Mouse (Mus musculus) 3134 (cell line): ENCODE data around the gene Adam12.
A peak's percentile ranks its signal among the peaks of the same experiment; 100 is the strongest.

Experiments used
- DNase-seq: peaks from one replicate; pipeline ENCODE4 v3.0.0-alpha.2; 2011; ENCODE audit warnings: low spot score; ENCODE audit not compliant: insufficient read length; ENCODE audit errors: extremely low read depth

The Adam12 gene

GRCm38 (mm10) chr7:134159608-134160007 lies 72.3 kb downstream of the Adam12 start:
- no peak for DNase-seq

- no peak for DNase-seq
These were observed 80.6 kb downstream of the Adam12 start for GRCm38 (mm10) chr7:134151330-134151729.

DNA sequence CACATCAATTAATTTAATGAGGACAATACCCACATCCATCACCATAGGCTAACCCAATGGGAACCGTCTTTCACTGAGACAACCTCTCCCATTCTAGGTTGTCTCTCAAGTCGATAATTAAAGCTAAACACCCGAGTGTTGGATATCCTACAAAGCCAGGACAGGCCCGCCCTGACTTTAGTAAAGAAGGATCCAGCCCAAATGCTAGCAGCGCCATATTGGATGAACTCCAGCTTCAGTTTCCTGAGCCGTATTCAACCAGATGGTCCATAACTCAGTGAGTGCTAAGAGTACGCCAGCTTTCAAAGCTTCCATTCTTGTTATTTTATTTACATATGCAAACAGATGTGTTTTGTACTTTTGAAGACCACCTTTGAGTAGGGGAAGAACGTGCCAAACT lies 81.6 kb downstream of the Adam12 start:
- DNase-seq, result no peak

DNA sequence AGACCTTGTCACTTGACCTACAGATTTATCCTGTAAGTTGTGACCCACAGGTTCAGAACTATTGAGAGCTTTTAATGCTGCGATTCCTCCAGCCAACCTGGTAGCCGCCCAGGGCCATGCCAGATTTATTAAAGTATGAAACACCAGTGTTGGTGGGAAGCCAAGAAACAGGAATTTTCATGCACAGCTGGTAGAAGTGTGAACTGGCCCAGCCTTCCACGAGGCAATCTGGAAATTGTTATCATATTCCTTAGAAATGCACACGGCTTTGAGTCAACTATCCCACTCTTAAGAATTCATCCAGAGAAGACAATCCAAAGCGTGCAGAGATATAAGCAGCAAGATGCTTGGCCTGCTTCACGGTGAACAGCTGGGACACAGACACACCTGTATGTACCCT lies 82.6 kb downstream of the Adam12 start:
- no peak for DNase-seq

- no peak for DNase-seq
These were observed 84.4 kb downstream of the Adam12 start for GRCm38 (mm10) chr7:134147561-134147960.

- no peak for DNase-seq
These were observed 85.1 kb downstream of the Adam12 start for GRCm38 (mm10) chr7:134146821-134147220.

DNA sequence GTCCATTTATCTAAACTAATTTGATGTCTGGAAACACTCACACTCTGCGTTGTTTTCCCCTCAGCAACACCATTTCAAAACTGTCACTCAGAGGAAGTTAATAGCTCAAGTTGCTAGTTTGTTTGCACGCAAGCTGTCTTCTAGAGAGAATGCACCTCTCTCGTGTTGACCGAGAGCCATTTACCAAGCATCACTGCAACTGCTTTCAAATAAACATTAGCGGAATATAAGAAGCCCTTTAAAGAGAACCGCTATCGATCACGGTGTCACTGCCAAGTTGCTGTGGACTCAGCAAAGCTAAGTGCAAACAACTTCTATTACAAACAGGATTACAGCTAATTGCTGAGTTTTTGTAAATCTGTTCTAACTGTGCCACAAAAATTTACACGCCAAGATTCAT lies 87.8 kb downstream of the Adam12 start:
- DNase-seq, result no peak

GRCm38 (mm10) chr7:134139291-134139949 lies 92.5 kb downstream of the Adam12 start:
- no peak for DNase-seq

GRCm38 (mm10) chr7:134132323-134132722 lies 99.6 kb downstream of the Adam12 start:
- no peak for DNase-seq

GRCm38 (mm10) chr7:134128087-134128522 lies 103.8 kb downstream of the Adam12 start:
- no peak for DNase-seq

- DNase-seq, result no peak
These were observed 110.5 kb downstream of the Adam12 start for GRCm38 (mm10) chr7:134121397-134121796.

DNA sequence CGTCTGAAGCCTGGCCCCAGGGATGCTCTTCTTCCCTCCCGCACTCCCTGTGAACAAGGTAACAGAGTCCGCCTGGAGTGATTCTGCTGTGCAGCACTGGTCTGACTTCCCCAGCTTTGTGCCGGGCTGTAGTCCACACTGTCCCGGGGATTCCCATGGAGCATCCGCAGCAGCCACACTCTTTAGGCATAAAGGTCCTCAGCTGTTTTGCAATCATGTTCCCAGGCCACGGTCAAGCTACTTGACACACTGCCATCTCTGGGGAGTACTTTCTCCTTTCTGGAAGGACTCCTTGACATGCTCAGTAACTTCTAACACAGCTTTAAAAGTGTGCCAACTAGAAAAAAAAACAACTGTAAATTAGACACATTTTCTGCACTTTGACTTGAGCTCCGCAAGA lies 116.5 kb downstream of the Adam12 start:
- no peak for DNase-seq

DNA sequence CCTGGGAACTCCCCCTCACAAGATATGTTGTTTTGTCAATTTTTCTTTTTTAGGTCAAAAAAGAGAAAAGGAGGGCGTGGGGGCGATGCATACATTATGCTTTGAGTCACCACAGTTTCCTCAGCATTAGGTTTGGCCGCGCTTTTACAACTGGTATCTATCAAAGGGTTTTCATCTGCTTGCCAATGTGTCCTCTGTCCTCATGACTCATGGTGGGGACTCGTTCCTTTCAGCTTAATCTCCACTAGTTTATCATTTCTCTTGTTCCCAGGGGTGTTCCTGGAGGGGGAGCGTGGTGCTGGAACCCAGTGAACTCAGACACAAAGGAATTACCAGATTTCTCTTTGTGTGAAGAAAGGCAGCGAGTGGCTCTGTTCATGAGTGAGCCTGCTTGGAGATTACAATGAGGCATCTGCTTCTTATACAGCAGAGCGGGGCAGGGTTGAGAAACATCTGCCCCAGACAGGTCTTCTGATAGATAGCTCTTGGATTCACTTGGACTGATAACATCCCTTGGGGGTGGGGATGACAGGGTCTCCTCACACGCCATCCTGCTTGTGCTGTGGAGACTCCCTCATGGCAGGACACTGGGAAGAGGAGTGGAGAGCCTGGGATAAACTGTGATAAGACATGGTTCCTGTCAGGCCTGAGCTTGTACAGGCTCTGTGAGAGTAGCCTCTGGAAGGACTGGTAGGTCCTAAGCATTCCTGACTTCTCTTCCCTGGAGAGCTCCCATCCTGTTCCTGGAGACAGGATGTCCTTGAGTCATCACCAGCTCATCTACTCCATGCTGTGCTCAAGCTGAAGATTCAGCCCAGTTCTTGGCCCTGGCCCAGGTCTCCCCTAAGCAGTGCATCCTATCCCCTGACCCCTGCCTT lies 117.4 kb downstream of the Adam12 start:
- DNase-seq, result no peak

DNA sequence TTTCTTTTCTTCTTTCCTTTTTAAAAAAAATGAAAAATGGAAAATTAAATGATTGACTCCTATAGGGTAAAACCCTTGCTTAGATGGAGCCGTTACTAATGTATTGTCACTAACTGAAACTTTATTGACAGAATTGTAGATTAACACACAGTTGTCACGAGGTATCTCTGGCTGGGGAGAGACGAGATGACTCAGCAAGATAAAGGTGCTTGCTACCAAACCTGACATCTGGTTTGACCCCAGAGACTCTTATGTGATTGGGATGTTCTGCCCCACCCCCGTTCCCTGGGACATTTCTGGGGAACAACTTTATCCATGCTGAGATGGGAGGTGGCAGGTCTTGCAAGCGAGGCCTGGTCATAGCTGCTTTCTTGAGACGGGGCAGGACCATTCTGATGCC lies 118.1 kb downstream of the Adam12 start:
- DNase-seq, result no peak

DNA sequence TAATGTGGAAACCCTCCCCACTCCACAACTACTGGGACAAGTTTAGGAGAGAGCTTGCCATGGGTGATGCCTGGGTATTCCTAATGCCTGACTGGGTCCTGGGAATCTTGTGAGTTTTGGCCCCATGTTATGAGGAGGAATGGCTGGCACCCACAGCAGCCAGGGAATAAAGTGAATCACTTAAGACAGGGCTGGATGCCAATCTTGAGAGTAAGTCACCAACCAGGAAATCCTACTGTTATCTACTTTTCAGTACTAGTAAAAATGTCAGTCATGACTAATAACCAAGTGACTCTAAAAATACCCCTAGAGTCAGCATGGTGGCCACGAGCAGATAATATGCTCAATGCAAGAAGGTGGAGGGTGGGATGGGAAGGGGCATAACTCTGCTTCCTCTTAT lies 121.8 kb downstream of the Adam12 start:
- peak; percentile 39 for DNase-seq

GRCm38 (mm10) chr7:134107849-134108248 lies 124.1 kb downstream of the Adam12 start:
- no peak for DNase-seq

GRCm38 (mm10) chr7:134099010-134099409 lies 132.9 kb downstream of the Adam12 start:
- DNase-seq, result no peak

DNA sequence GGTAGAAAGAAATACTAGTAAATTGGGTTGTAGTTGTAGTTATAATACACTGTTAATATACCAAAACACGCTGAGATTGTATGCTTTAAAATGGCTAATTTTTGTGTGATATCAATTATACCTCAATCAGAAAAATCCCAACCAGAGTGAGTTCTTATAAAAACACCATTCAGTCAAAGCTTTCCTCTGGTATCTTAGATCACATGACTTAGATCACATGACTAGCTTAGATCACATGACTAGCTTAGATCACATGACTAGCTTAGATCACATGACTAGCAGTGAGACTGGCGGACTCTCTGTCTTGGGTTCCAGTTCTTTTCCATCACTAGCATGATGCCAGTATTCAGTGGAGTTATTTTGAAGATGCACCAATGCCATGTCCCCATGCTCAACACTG lies 134.1 kb downstream of the Adam12 start:
- DNase-seq, result no peak

- no peak for DNase-seq
These were observed 138.1 kb downstream of the Adam12 start for GRCm38 (mm10) chr7:134093871-134094270.

- DNase-seq, result no peak
These were observed 141.2 kb downstream of the Adam12 start for GRCm38 (mm10) chr7:134090764-134091163.

GRCm38 (mm10) chr7:134090256-134090655 lies 141.7 kb downstream of the Adam12 start:
- no peak for DNase-seq
